Comparison of ENCODE assay signal across 18 mouse cellular contexts in the genomic region with DNA sequence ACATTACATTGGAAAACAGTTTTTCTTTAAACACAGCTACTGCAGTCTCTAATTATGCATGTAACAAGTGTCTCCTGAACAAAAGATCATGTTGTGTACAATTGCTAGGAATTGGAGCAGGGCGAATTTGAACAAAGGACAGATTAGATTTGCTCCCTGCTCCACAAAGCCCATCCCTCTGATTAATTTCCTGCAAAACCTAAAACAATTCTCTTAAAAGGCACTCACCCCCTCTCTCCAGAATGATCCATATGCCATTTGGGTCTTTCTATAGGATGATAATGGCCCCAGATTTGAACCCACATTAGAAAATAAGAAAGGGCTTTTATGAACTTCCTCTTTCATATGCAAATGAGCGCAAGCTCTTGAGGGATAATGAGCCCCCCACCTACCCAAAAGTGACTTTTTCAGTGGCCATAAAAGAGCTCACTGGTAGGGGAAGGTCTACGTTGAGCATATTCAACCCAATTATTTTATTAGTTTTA. TPM values are rescaled to one million over a fixed set of nuclear protein-coding genes. Genes with fewer than 3 reads are reported as not detected.
DNase-seq lines count a peak whose midpoint lies in the region; ATAC-seq lines count a peak whose summit lies in the region.
"Had no signal": no experiment of that assay in that cellular context is flagged by ENCODE, and none has a peak within 500 bp of the region (broad histone marks: within the 10 kb centered on the region; RNA-seq: fewer than 3 reads in every experiment).

No protein-coding gene starts in this region.

- no peak overlapping the region for H3K4me3 ChIP-seq in midbrain, embryonic 11.5 days (ENCODE audit: low read depth, low read length)
- H3K4me3 ChIP-seq in midbrain, embryonic 15.5 days = no peak overlapping the region
- H3K4me3 ChIP-seq in forebrain, embryonic 15.5 days = no peak overlapping the region
- H3K4me3 ChIP-seq: heart, embryonic 13.5 days; myocyte had no signal

- H3K9me3 ChIP-seq in midbrain, embryonic 11.5 days (ENCODE audit: control insufficient read depth, low read length) = no peaks in the 10 kb centered on the region; the same call in 1 of the 2 replicates
- H3K9me3 ChIP-seq in midbrain, embryonic 15.5 days = no peaks in the 10 kb centered on the region
- H3K9me3 ChIP-seq in forebrain, embryonic 15.5 days = 0 out of 2 replicates have a peak, but pooled peaks cover 3% of the 10 kb centered on the region

- H3K4me1 ChIP-seq in midbrain, embryonic 11.5 days (ENCODE audit: control insufficient read depth, insufficient read depth, low read length) = peaks cover 22% of the 10 kb centered on the region
- peaks cover 14% of the 10 kb centered on the region for H3K4me1 ChIP-seq in midbrain, embryonic 15.5 days
- peaks cover 15% of the 10 kb centered on the region for H3K4me1 ChIP-seq in forebrain, embryonic 15.5 days
- H3K4me1 ChIP-seq: heart, embryonic 13.5 days had no signal

- peak; percentile 92 for DNase-seq in midbrain, embryonic 11.5 days (ENCODE audit: low spot score, missing footprints)
- peak; percentile 23 for DNase-seq in embryo, embryonic 10 days (ENCODE audit: low spot score)
- DNase-seq in retina, embryonic 14.5 days (ENCODE audit: low spot score) = peak; percentile 73
- no peak for DNase-seq in spleen, adult 12 weeks (ENCODE audit: low spot score)
- DNase-seq in thymus, postnatal 4 days = no peak
- DNase-seq: adrenal gland, postnatal 25 days; cerebellum, postnatal 25 days; gastrocnemius, postnatal 36 days; kidney, adult 18-20 months; kidney, postnatal 25 days; liver; lung, embryonic 14.5 days; thymus, adult 2 months had no signal

- peak; percentile 72 for ATAC-seq in midbrain, embryonic 11.5 days (ENCODE audit: low FRiP score)
- no peak for ATAC-seq in midbrain, embryonic 15.5 days (replicated peaks)
- peak; percentile 81 for ATAC-seq in forebrain, embryonic 15.5 days (replicated peaks)
- ATAC-seq: CD4-positive, CD25-positive, alpha-beta regulatory T cell, adult 4 months had no signal

- H3K4me2 ChIP-seq in midbrain, embryonic 11.5 days = peak overlapping the region; percentile 6; the same call in 1 of the 2 replicates
- no peak overlapping the region for H3K4me2 ChIP-seq in midbrain, embryonic 15.5 days
- H3K4me2 ChIP-seq in forebrain, embryonic 15.5 days (replicated peaks) = no peak overlapping the region
- H3K4me2 ChIP-seq: heart, embryonic 13.5 days; lung, embryonic 14.5 days had no signal

- WGBS in midbrain, embryonic 11.5 days = 17% methylated on average over 3 of the region's 3 CpGs
- 7% methylated on average over 3 of the region's 3 CpGs for WGBS in midbrain, embryonic 15.5 days
- WGBS in forebrain, embryonic 15.5 days = 6% methylated on average over 3 of the region's 3 CpGs

- H3K27ac ChIP-seq in midbrain, embryonic 11.5 days (ENCODE audit: low read depth, low read length) = 0 out of 2 replicates have a peak overlapping the region, but pooled peaks have one; percentile 12
- no peak overlapping the region for H3K27ac ChIP-seq in midbrain, embryonic 15.5 days
- H3K27ac ChIP-seq in forebrain, embryonic 15.5 days (replicated peaks) = no peak overlapping the region
- H3K27ac ChIP-seq: heart, embryonic 13.5 days had no signal

- no peak overlapping the region for H3K9ac ChIP-seq in midbrain, embryonic 11.5 days (ENCODE audit: low read length)
- H3K9ac ChIP-seq in midbrain, embryonic 15.5 days = no peak overlapping the region
- no peak overlapping the region for H3K9ac ChIP-seq in forebrain, embryonic 15.5 days (replicated peaks)
- H3K9ac ChIP-seq: heart, embryonic 13.5 days; lung, embryonic 14.5 days had no signal

- H3K36me3 ChIP-seq in midbrain, embryonic 11.5 days (ENCODE audit: control insufficient read depth, insufficient read depth, low read length) = no peaks in the 10 kb centered on the region
- H3K36me3 ChIP-seq in midbrain, embryonic 15.5 days (replicated peaks) = no peaks in the 10 kb centered on the region
- no peaks in the 10 kb centered on the region for H3K36me3 ChIP-seq in forebrain, embryonic 15.5 days
- H3K36me3 ChIP-seq: heart, embryonic 13.5 days had no signal

- peaks cover 5% of the 10 kb centered on the region; the same call in 1 of the 2 replicates for H3K27me3 ChIP-seq in midbrain, embryonic 11.5 days (ENCODE audit: control insufficient read depth, insufficient read depth, low read length)
- no peaks in the 10 kb centered on the region for H3K27me3 ChIP-seq in midbrain, embryonic 15.5 days (replicated peaks)
- H3K27me3 ChIP-seq in forebrain, embryonic 15.5 days = peaks cover 56% of the 10 kb centered on the region

RNA-seq across cellular contexts. Expression of a gene that starts 54.8 kb away (rescaled TPM):
- polyA plus RNA-seq in midbrain, embryonic 11.5 days (2014; fragmentation: Nextera tagmentation; extraction: Ambion mirVana) = 91.0 and 107 TPM in 2 replicates
- polyA plus RNA-seq in midbrain, embryonic 15.5 days (2015; fragmentation: Nextera tagmentation; extraction: Ambion mirVana) = 107 and 110 TPM in 2 replicates
- 114 and 122 TPM in 2 replicates for polyA plus RNA-seq in forebrain, embryonic 15.5 days (2015; fragmentation: Nextera tagmentation; extraction: Ambion mirVana)

RNA-seq across cellular contexts. Expression of a gene that starts 54.8 kb away (rescaled TPM):
- polyA plus RNA-seq in midbrain, embryonic 11.5 days (2014; fragmentation: Nextera tagmentation; extraction: Ambion mirVana) = 27.8 and 31.9 TPM in 2 replicates
- polyA plus RNA-seq in midbrain, embryonic 15.5 days (2015; fragmentation: Nextera tagmentation; extraction: Ambion mirVana) = 10.1 and 12.5 TPM in 2 replicates
- polyA plus RNA-seq in forebrain, embryonic 15.5 days (2015; fragmentation: Nextera tagmentation; extraction: Ambion mirVana) = 15.9 and 17.3 TPM in 2 replicates

Comparison
In these comparisons a context has a peak if more than half of its experiments do, and no peak if none do; other contexts are left out.
1. DNase-seq: peak in midbrain, embryonic 11.5 days (single experiment), embryo, embryonic 10 days (single experiment) and retina, embryonic 14.5 days (single experiment); none in spleen, adult 12 weeks (single experiment) and thymus, postnatal 4 days (single experiment).